Mouse (Mus musculus): ENCODE data around the gene Dach2. TPM values are rescaled to one million over a fixed set of nuclear protein-coding genes. Genes with fewer than 3 reads are reported as not detected.

Gene Dach2
- polyA plus RNA-seq, 1 experiment, result 0.04 TPM

DNA sequence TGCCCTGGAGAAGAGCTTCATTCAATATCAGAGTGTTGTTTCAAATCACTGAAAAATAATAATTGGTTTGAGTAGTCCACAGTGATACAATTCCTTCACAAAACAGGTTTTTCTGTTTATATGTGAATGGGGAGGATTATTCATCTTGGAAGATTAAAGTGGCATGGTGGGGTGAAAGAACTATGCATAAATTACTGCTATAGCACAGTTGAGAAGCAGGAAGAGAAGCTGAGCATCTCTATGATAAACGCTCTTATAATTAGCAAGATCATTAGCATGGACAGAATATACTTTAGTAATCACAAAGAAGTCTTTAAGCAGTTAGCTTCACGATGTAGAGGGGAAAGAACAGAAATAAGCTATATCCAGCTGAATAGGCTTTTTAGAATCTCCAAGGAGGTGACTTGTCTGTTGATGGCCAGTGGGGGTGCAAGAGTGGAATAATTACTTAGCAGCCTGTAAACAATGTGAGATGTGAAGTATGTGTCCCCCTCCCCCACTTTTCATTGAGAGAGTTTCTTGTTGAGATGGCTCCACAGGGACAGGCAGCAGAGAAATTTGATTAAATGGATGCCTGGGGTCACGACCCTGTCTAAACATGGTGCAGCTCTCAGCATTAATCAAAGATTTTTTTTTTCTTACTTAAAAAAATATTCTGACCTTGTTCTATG lies 124.3 kb downstream of the Dach2 start:
- Histone ChIP-seq H3K4me1 (ENCODE audit: control insufficient read depth, insufficient read depth, insufficient read length, low read length) (no peaks in the 10 kb centered on the region), H3K27ac (ENCODE audit: insufficient read depth, low read depth, low read length) (no peak overlapping the region), H3K27me3 (ENCODE audit: control insufficient read depth, insufficient read depth, low read length) (no peaks in the 10 kb centered on the region), H3K4me3 (ENCODE audit: low read depth, low read length) (no peak overlapping the region), H3K36me3 (ENCODE audit: control insufficient read depth, insufficient read depth, low read length) (no peaks in the 10 kb centered on the region)
- WGBS, result 63% methylated on average over 3 of the region's 3 CpGs
- TF ChIP-seq POLR2A (IDR thresholded peaks at IDR 0.05; ENCODE audit: low read depth, low read length) (no peak), CTCF (IDR thresholded peaks at IDR 0.05; ENCODE audit: extremely low read depth, insufficient read length, insufficient replicate concordance, low read depth, low read length) (no peak)

DNA sequence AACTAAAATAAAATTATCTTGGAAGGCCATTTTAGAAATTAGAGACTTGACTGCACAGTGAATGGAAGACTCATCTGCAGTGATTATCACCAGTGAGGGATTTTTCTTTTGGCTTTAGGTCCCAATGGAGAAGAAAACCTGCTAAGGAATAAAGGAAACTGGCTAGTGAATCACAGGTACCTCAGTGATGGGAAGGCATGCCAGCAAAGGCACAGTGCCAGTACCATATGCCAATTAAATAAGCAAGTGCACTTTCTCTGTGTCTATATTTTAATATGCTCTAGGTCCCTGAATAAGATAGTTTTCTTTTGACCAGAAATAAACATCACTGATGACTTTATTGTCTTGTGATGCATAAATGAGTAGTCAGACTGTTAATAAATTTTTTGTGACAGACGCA lies 184.8 kb downstream of the Dach2 start:
- Histone ChIP-seq H3K36me3 (ENCODE audit: control insufficient read depth, insufficient read depth, low read length) (no peaks in the 10 kb centered on the region), H3K4me1 (ENCODE audit: control insufficient read depth, insufficient read depth, insufficient read length, low read length) (no peaks in the 10 kb centered on the region), H3K27me3 (ENCODE audit: control insufficient read depth, insufficient read depth, low read length) (no peaks in the 10 kb centered on the region), H3K27ac (ENCODE audit: insufficient read depth, low read depth, low read length) (no peak overlapping the region), H3K4me3 (ENCODE audit: low read depth, low read length) (no peak overlapping the region)
- 82% methylated on average over 1 of the region's 1 CpGs for WGBS
- TF ChIP-seq CTCF (IDR thresholded peaks at IDR 0.05; ENCODE audit: extremely low read depth, insufficient read length, insufficient replicate concordance, low read depth, low read length), result no peak
- TF ChIP-seq POLR2A (IDR thresholded peaks at IDR 0.05; ENCODE audit: low read depth, low read length), result no peak

DNA sequence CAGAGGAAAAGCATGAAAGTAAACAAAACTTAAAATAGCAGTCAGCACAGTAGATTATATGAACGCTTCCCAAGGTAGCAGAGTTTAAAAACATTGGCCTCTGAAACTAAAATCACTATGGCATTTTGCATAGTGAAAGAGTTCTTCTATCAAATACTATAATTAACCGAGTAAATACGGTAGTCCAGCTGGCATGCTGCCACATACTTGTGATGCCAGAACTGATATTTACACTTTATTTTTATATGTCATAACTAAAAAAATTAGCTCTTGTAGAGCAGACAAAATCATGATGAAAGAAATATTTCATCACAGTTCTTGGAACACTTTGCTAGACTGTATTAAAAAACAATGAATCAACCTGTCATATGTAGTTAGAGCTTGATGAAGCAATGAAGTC lies 247.8 kb downstream of the Dach2 start:
- Histone ChIP-seq H3K27ac (ENCODE audit: insufficient read depth, low read depth, low read length) (no peak overlapping the region), H3K4me1 (ENCODE audit: control insufficient read depth, insufficient read depth, insufficient read length, low read length) (no peaks in the 10 kb centered on the region), H3K36me3 (ENCODE audit: control insufficient read depth, insufficient read depth, low read length) (no peaks in the 10 kb centered on the region), H3K27me3 (ENCODE audit: control insufficient read depth, insufficient read depth, low read length) (no peaks in the 10 kb centered on the region), H3K4me3 (ENCODE audit: low read depth, low read length) (no peak overlapping the region)
- WGBS, result 32% methylated on average over 3 of the region's 3 CpGs
- TF ChIP-seq CTCF (IDR thresholded peaks at IDR 0.05; ENCODE audit: extremely low read depth, insufficient read length, insufficient replicate concordance, low read depth, low read length), result no peak
- TF ChIP-seq POLR2A (IDR thresholded peaks at IDR 0.05; ENCODE audit: low read depth, low read length), result no peak

DNA sequence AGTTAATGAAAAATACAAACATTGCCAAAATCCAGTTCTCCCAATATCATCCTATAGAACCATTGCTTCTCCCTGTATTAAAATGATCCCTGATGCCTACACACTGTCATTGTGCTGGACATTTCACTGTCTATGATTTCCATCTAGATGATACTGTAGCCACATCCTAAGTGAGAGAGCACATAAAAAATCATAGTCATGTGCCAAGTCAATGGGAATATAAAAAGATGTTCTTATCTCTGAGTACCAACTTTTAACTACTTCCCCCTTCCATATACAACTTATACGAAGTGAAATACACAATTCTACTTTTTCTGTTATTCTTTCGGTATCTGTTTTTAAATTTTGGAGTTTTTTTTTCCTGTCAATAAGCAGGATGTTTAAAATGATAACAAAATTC lies 266.6 kb downstream of the Dach2 start:
- TF ChIP-seq CTCF (IDR thresholded peaks at IDR 0.05; ENCODE audit: extremely low read depth, insufficient read length, insufficient replicate concordance, low read depth, low read length) (no peak), POLR2A (IDR thresholded peaks at IDR 0.05; ENCODE audit: low read depth, low read length) (no peak)
- 73% methylated on average over 2 of the region's 2 CpGs for WGBS
- no peak overlapping the region for H3K4me3 ChIP-seq (ENCODE audit: low read depth, low read length)
- no peaks in the 10 kb centered on the region for H3K27me3 ChIP-seq (ENCODE audit: control insufficient read depth, insufficient read depth, low read length)
- H3K36me3 ChIP-seq (ENCODE audit: control insufficient read depth, insufficient read depth, low read length), result no peaks in the 10 kb centered on the region
- H3K27ac ChIP-seq (ENCODE audit: insufficient read depth, low read depth, low read length), result no peak overlapping the region
- no peaks in the 10 kb centered on the region for H3K4me1 ChIP-seq (ENCODE audit: control insufficient read depth, insufficient read depth, insufficient read length, low read length)

DNA sequence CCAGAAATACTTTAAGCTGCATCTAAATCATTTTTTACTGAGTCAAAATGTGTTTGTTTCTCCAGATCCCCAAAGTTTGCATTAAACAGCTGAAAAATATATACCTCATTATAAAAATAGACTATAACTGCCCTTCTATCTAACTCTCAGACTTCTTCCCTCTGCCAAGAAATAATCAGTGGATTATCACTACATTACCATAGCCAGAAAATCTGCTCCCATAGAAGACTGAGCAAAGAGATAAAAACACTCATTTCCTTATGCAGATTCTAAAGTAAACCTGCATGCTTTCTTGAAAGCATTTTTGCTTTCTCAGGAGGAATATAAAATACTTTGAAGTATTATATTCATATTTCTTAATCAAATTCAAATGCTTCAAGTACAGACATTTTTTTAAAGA lies 368.8 kb downstream of the Dach2 start:
- Histone ChIP-seq H3K4me3 (ENCODE audit: low read depth, low read length) (no peak overlapping the region), H3K4me1 (ENCODE audit: control insufficient read depth, insufficient read depth, insufficient read length, low read length) (no peaks in the 10 kb centered on the region), H3K27ac (ENCODE audit: insufficient read depth, low read depth, low read length) (no peak overlapping the region), H3K27me3 (ENCODE audit: control insufficient read depth, insufficient read depth, low read length) (no peaks in the 10 kb centered on the region), H3K36me3 (ENCODE audit: control insufficient read depth, insufficient read depth, low read length) (no peaks in the 10 kb centered on the region)
- TF ChIP-seq CTCF (IDR thresholded peaks at IDR 0.05; ENCODE audit: extremely low read depth, insufficient read length, insufficient replicate concordance, low read depth, low read length) (no peak), POLR2A (IDR thresholded peaks at IDR 0.05; ENCODE audit: low read depth, low read length) (no peak)

DNA sequence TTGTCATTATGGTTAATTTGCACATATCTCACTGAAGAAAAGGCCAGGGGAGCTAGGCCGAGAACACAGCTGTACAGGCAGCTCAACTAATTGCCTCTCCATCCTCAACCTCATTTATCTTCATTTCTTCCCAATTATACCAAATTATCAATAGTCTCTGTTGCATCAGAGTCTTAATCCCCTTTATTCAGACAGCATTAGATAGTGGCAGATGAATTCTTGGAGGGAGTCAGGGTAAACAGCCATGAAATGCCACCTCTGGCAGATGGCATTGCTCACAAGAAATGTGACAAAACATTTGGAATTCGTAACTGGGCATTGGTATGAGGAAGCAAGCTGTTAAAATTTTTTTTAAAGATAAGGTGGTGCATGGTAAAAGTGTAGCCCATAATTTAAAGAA lies 389.9 kb downstream of the Dach2 start:
- no peaks in the 10 kb centered on the region for H3K27me3 ChIP-seq (ENCODE audit: control insufficient read depth, insufficient read depth, low read length)
- no peaks in the 10 kb centered on the region for H3K4me1 ChIP-seq (ENCODE audit: control insufficient read depth, insufficient read depth, insufficient read length, low read length)
- H3K36me3 ChIP-seq (ENCODE audit: control insufficient read depth, insufficient read depth, low read length), result no peaks in the 10 kb centered on the region
- no peak overlapping the region for H3K4me3 ChIP-seq (ENCODE audit: low read depth, low read length)
- TF ChIP-seq POLR2A (IDR thresholded peaks at IDR 0.05; ENCODE audit: low read depth, low read length) (no peak), CTCF (IDR thresholded peaks at IDR 0.05; ENCODE audit: extremely low read depth, insufficient read length, insufficient replicate concordance, low read depth, low read length) (no peak)
- 62% methylated on average over 2 of the region's 2 CpGs for WGBS
- no peak overlapping the region for H3K27ac ChIP-seq (ENCODE audit: insufficient read depth, low read depth, low read length)

DNA sequence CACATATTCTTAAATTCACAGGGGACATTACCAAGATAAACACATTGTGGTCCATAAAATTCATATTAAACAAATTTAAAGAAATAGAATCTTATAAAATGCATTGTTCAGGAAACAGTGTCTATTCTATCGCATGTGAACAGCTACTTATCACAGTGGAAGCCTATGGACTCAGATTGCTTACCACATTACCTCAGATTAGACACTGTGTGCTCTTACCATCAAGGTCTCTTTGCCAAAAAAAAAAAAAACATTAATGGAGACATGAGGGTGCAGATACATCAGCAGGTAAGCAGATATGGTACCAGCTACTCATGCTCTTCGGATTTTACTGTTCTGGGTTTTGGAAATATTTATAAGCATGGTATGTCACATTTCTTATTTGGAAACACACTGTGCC lies 415.1 kb downstream of the Dach2 start:
- no peaks in the 10 kb centered on the region for H3K27me3 ChIP-seq (ENCODE audit: control insufficient read depth, insufficient read depth, low read length)
- 78% methylated on average over 2 of the region's 2 CpGs for WGBS
- no peak overlapping the region for H3K4me3 ChIP-seq (ENCODE audit: low read depth, low read length)
- H3K27ac ChIP-seq (ENCODE audit: insufficient read depth, low read depth, low read length), result no peak overlapping the region
- no peaks in the 10 kb centered on the region for H3K4me1 ChIP-seq (ENCODE audit: control insufficient read depth, insufficient read depth, insufficient read length, low read length)
- H3K36me3 ChIP-seq (ENCODE audit: control insufficient read depth, insufficient read depth, low read length), result no peaks in the 10 kb centered on the region
- TF ChIP-seq CTCF (IDR thresholded peaks at IDR 0.05; ENCODE audit: extremely low read depth, insufficient read length, insufficient replicate concordance, low read depth, low read length) (no peak), POLR2A (IDR thresholded peaks at IDR 0.05; ENCODE audit: low read depth, low read length) (no peak)
